Mouse (Mus musculus) spleen, adult 10 weeks (tissue): ENCODE measurements around the gene Papolg. TPM values are rescaled to one million over a fixed set of nuclear protein-coding genes. Genes with fewer than 3 reads are reported as not detected.

ENCODE experiments used
- polyA plus RNA-seq: library from polyadenylated mRNA; stranded (reverse); fragments of 350-450 nt; fragmentation: Illumina TruSeq; extraction: RNeasy Lipid Tissue Mini Kit (QIAGEN cat#74804); gene quantifications from one replicate; pipeline ENCODE4 v1.2.3, GENCODE M21; 2015; ENCODE audit warnings: low replicate concordance; ENCODE audit not compliant: insufficient read depth

The Papolg gene
- polyA plus RNA-seq = 43.6 TPM

DNA sequence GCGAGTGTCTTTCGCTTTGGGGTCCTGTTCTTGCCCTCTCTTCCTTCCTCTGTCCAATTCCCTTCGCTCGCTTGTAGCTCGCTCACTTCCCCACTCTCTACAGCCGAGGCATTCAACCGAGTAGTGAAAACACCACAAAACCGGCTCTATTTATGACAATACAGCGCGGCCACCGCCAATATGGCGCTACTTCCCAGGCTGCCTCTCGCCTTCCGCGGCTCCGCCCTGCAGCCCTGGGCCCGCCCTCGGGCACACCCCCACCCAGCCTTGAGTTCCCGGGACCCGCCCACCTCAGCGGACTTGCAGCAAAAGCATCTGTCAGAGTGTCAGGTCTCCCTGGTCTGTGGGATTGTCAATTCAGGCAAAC lies at the start of gene Papolg:
Papolg (minus strand) TSS at position 194 of the 367 bp plus-strand sequence.

Other genes starting within 250 kb of the Papolg start
- gene Pus10, start 229.6 kb downstream of the Papolg start, polyA plus RNA-seq = 31.9 TPM
- gene Pex13, start 229.3 kb downstream of the Papolg start, polyA plus RNA-seq = 19.9 TPM
- 90.7 TPM for gene Rel, start 124.3 kb downstream of the Papolg start, polyA plus RNA-seq
- not detected for gene A830031A19Rik, start 179.8 kb upstream of the Papolg start, polyA plus RNA-seq
- gene Bcl11a, start 182.8 kb upstream of the Papolg start, polyA plus RNA-seq = 68.6 TPM